Mouse (Mus musculus) cerebellum, adult (tissue): Measurements from ENCODE around the gene Kif1bp.
"Not testable (repeated sequence)": the region's sequence is repeated elsewhere in the genome, so short reads cannot be mapped to it uniquely, and the experiment has no call there.

ENCODE experiments used
- ATAC-seq: cut with Nextera tagmentation; 2 replicates; pipeline ENCODE4 v1.9.2; 2017; ENCODE audit warnings: mild to moderate bottlenecking, moderate library complexity, mixed read lengths; ENCODE audit not compliant: insufficient number of reproducible peaks, low FRiP score, low TSS enrichment

Gene Kif1bp

DNA sequence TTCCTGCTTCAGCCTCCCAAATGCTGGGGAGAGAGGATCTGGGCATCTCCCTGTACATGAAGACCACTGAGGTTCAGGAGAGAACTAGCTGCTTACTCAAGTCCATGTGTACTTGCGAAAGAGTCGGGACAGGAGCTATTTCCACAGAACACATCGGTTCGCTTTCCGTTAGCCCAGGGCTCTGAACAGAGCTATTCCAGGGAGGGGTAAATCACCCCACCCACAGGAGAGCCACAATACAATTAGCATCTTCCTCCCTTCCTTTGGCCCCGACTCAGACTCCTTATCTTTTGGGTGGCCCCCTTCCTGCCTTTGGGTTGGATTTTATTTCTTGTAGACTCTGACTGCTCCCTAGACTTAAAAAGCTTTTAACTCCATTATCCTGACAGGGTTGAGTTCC, 60.7 kb downstream of the Kif1bp start:
- no peak for ATAC-seq

DNA sequence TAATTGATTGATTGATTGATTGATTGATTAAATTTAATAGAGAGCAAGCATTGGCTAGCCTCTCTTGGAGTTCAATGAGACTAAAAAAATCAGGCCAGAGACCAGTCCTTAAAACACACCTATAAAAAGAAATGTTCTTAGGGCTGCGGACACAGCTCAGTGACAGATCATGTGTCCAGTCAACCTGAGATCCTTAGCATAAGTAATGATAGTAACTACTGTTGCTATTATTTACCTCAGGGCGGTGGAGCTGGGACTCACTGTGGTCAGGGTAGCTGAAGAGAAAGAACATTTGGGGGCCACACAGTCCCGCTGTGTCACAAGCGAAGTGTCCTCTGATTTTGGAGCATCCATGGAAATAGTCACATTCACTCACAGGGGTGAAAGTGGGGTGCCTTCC, 65.4 kb downstream of the Kif1bp start:
- ATAC-seq: no peak

GRCm38 (mm10) chr10:62511528-62511927, 66.7 kb downstream of the Kif1bp start:
- no peak for ATAC-seq

DNA sequence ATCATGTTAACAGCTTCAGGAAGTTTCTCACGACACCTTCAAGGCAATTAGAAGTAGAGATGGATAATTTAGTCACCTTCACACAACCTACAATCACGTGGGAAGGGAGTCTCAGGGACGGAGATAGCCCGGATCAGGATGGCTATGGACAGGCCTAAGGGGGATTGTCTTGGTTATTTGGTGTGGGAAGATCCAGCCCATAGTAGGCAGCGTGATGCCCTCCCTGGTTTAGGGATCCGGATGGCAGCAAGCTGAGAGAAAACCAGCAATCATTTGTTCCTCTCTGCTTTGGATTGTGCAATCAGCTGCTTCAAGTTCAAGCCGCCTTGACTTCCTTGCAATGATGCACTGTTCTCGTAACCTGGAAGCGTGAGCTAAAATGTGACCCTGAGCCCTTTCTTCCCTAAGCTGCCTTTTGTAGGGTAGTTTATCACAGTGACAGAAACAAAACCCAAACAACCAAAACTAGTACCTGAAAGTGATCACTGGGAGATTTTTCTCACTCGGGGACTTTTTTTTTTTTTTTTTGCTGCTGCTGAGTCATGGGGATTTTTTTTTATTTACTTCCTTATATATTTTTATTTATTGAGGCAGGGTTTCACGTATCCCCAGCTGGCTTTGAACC, 69.1 kb downstream of the Kif1bp start:
- no peak for ATAC-seq

GRCm38 (mm10) chr10:62508459-62508858, 69.8 kb downstream of the Kif1bp start:
- ATAC-seq: no peak

DNA sequence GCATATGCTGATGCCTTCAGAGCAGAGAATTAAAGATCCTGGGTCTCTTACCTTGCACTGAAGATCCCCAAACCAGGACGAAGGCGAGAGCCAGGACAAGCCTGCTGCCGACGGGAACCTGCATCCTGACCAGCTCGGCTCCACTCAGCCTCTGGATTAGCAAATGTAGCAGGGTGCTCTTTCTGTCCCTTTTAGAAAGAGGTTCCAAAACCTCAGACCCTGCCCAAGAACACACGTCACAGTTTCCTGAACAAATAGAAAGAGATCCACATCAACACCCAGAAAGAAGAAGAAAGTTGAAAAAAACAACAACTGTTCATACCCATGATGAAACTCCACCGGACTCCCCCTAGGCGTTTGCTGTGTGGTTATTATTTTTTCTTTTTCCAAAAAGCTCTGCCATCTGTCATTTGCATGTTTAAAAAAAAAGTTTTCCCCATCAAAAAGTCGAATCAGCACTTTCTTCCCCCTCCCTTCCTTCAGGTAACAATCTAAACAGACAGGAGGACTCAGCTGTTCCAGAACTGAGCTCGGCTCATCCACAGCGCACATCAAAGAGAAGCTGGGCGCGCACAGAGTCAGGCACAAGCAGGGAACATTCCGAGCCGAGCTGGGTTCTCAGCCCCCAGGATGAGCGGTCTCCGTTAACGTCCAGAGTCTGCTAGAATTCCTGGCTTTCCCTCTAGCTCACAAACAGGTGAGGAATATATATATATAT, 70.5 kb downstream of the Kif1bp start:
- ATAC-seq: no peak

DNA sequence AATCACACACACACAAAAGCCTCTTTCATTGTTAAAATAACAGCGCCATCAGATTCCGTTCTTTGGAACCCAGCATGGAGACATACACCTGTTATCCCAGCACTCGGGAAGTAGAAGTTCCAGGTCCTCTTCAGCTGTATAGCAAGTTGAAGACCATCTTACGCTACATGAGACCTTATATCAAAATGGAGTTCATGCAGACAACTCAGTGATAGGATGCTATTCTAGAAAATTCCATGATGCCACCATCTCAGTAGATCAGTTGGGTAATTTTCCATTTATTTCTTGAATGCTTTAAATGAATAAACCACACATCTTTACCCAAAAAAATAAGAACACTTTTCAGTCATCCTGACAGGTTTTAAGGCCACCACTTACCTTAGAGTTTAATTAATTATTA, 71.2 kb downstream of the Kif1bp start:
- ATAC-seq: no peak

- no peak for ATAC-seq
Measured at GRCm38 (mm10) chr10:62506019-62506556, 72.2 kb downstream of the Kif1bp start.

DNA sequence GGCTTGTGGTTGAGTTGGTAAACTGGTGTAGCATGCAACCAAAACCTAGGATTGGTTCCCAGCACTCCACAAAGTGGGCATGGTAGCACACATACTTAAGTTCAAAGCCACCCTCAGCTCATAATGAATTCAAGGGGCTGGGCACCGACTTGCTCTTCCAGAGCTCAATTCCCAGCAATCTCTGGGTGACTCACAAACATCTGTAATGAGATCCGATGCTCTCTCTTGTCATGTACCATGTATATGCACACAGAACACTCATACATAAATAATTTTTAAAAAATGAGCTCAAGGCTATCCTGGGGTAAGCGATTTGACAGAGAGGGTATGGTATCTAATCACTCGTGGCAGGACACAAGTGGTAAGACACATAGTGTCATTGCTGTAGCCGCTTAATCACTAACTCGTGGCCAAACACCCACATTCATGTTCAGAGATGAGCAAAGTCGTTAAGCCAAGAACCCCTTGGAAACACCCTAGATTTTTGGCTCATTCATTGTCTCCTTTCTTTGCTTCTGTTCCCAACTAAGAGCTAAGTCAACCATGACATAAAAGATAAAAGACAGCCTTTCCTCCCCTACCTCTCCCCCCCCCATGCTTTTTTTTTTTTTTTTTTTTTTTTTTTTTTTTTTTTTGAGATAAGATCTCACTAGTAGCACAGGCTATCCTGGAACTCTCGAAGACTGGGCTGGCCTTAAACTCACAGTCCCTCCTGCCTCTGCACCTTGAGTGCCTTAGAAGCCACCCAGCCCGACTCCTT, 72.9 kb downstream of the Kif1bp start:
- no peak for ATAC-seq

- ATAC-seq: no peak
Measured at GRCm38 (mm10) chr10:62503836-62504628, 74.2 kb downstream of the Kif1bp start.

DNA sequence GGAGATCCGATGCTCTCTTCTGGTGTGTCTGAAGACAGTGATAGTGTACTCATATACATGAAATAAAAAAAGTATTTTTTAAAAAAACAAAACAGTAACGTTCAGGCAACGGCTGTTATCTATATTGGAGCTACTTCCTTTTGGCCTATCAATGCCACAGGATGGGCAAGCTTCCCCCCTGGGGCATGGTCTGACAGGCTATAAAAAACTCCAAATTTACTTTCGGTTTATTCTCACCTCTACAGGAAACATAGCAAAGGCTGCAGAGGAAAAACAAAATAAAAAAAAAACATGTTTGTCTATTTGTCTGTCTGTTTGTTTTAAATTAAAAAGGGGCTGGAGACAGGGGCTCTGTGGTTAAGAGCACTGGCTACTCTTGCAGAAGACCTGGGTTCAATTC, 74.9 kb downstream of the Kif1bp start:
- ATAC-seq: no peak

GRCm38 (mm10) chr10:62501951-62502350, 76.3 kb downstream of the Kif1bp start:
- ATAC-seq: no peak

DNA sequence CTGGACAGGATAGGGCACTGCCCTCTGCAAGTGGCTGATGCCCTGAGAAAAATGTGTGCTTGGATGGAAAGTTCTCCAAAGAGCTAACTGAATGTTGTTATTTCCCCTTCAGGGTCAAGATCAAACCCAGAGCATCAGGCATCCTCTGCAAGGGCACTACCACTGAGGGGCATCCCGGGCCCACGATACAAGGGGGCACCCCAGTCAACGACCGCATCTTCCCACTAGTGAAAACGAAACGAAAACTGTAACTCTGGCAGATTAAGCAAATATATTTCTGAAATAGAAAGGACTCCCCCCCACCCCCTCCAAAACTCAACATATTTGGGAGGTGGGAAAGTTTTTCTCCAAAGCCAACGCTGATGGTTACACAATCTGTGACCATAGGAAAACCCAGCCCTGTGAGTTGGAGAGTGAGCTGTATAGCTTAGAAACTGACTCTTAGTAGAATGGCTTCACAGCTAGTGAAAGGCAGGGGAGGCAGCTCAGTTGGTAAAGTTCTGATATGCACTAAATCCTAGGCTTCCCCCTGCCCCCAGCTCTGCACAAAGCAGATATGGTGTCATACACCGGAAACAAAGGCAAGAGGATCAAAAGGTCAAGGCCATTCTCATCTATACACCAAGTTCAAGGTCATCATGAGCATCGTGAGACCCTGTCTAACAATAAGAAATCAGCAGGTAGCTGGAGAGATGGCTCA, 77.2 kb downstream of the Kif1bp start:
- ATAC-seq: no peak

GRCm38 (mm10) chr10:62500088-62500915, 78.0 kb downstream of the Kif1bp start:
- peak; percentile 40; the same call in 1 of the 2 replicates for ATAC-seq

- not testable (repeated sequence) for ATAC-seq
Measured at GRCm38 (mm10) chr10:62491681-62492080, 86.6 kb downstream of the Kif1bp start.
